Mouse (Mus musculus): ENCODE measurements around the gene Thnsl1. TPM values are rescaled to one million over a fixed set of nuclear protein-coding genes. Genes with fewer than 3 reads are reported as not detected.

Thnsl1 gene
- polyA plus RNA-seq, 1 experiment from 2014 or later = 20.7 TPM

GRCm38 (mm10) chr2:21244986-21245385 lies 39.5 kb downstream of the Thnsl1 start:
- 77% methylated on average over 4 of the region's 4 CpGs for WGBS
- Histone ChIP-seq H3K27me3 (no peaks in the 10 kb centered on the region), H3K9ac (no peak overlapping the region), H3K27ac (replicated peaks) (no peak overlapping the region), H3K4me1 (replicated peaks) (no peaks in the 10 kb centered on the region), H3K9me3 (no peaks in the 10 kb centered on the region), H3K4me3 (no peak overlapping the region), H3K36me3 (no peaks in the 10 kb centered on the region), H3K4me2 (no peak overlapping the region)
- ATAC-seq (ENCODE audit: low FRiP score, low read depth) = no peak

DNA sequence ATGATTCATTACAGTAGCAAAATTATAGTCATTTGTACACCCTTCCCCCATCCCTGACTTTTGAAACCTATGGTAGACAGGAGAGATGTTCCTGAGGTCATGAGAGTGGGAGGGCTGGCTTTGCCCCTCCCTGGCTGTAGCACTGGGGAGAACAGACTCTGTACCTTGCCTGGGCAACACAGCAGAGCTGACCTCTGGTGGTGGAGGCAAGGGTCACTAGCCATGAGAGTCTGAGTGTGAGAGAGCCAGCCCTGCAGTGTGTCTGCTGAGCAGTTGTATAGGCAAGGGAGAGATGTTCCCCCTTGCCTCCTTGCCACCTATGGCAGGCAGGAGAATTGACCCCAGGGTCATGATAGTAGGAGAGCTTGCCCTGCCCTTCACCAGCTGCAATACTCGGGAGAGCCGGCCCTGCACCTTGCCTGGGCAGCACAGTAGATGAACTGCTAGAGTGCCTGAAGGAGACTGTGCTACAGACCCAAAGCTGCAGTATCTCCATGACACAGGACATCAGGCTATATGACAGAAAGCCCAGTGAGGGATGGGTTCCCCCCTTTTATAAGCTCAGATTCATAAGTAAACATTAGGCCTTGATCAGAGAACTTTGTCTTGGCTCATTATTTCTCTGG lies 40.1 kb downstream of the Thnsl1 start:
- Histone ChIP-seq H3K9ac (no peak overlapping the region), H3K27me3 (no peaks in the 10 kb centered on the region), H3K4me3 (no peak overlapping the region), H3K36me3 (no peaks in the 10 kb centered on the region), H3K27ac (replicated peaks) (no peak overlapping the region), H3K4me2 (no peak overlapping the region), H3K4me1 (replicated peaks) (no peaks in the 10 kb centered on the region), H3K9me3 (no peaks in the 10 kb centered on the region)
- no peak for ATAC-seq (ENCODE audit: low FRiP score, low read depth)
- 87% methylated on average over 2 of the region's 2 CpGs for WGBS

- ATAC-seq (ENCODE audit: low FRiP score, low read depth) = no peak
- Histone ChIP-seq H3K4me2 (no peak overlapping the region), H3K9me3 (no peaks in the 10 kb centered on the region), H3K4me1 (replicated peaks) (no peaks in the 10 kb centered on the region), H3K9ac (no peak overlapping the region), H3K36me3 (no peaks in the 10 kb centered on the region), H3K4me3 (no peak overlapping the region), H3K27me3 (no peaks in the 10 kb centered on the region), H3K27ac (replicated peaks) (no peak overlapping the region)
- 78% methylated on average over 3 of the region's 3 CpGs for WGBS
Measured at GRCm38 (mm10) chr2:21253644-21254043, 48.1 kb downstream of the Thnsl1 start.

DNA sequence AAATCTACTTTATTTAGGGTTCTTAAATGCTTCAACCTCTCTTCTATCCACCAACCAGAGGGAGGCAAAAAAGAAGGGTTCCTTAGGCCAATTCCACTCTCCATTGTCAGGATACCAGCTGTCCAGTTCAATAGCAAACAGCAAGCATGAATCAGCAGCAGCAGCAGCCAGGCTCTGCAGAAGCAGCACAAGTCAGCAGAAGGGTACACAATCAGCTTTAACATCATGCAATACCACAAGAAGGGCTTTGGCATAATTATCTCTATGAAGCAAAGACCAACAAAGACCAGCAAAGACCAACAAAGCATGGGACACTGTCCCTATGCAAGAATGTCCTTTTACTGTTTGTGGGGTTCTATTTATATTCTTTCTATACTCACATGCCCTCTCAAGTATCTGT lies 48.8 kb downstream of the Thnsl1 start:
- Histone ChIP-seq H3K4me1 (replicated peaks) (no peaks in the 10 kb centered on the region), H3K27ac (replicated peaks) (no peak overlapping the region), H3K9me3 (no peaks in the 10 kb centered on the region), H3K4me2 (no peak overlapping the region), H3K4me3 (no peak overlapping the region), H3K27me3 (no peaks in the 10 kb centered on the region), H3K9ac (no peak overlapping the region), H3K36me3 (no peaks in the 10 kb centered on the region)
- no peak for ATAC-seq (ENCODE audit: low FRiP score, low read depth)

GRCm38 (mm10) chr2:21258281-21258680 lies 52.8 kb downstream of the Thnsl1 start:
- H3K27me3 ChIP-seq = no peaks in the 10 kb centered on the region
- no peak overlapping the region for H3K27ac ChIP-seq (replicated peaks)
- 90% methylated on average over 4 of the region's 4 CpGs for WGBS
- H3K4me2 ChIP-seq = no peak overlapping the region
- H3K4me1 ChIP-seq (replicated peaks) = no peaks in the 10 kb centered on the region
- H3K36me3 ChIP-seq = no peaks in the 10 kb centered on the region
- ATAC-seq (ENCODE audit: low FRiP score, low read depth) = no peak
- H3K9me3 ChIP-seq = no peaks in the 10 kb centered on the region
- no peak overlapping the region for H3K9ac ChIP-seq
- H3K4me3 ChIP-seq = no peak overlapping the region

GRCm38 (mm10) chr2:21259081-21259480 lies 53.6 kb downstream of the Thnsl1 start:
- H3K4me3 ChIP-seq = no peak overlapping the region
- H3K27me3 ChIP-seq = no peaks in the 10 kb centered on the region
- no peak overlapping the region for H3K4me2 ChIP-seq
- no peak overlapping the region for H3K9ac ChIP-seq
- WGBS = 62% methylated on average over 5 of the region's 5 CpGs
- no peaks in the 10 kb centered on the region for H3K36me3 ChIP-seq
- H3K9me3 ChIP-seq = no peaks in the 10 kb centered on the region
- ATAC-seq (ENCODE audit: low FRiP score, low read depth) = no peak
- H3K27ac ChIP-seq (replicated peaks) = no peak overlapping the region
- H3K4me1 ChIP-seq (replicated peaks) = no peaks in the 10 kb centered on the region

- no peak for ATAC-seq (ENCODE audit: low FRiP score, low read depth)
- no peaks in the 10 kb centered on the region for H3K36me3 ChIP-seq
- no peak overlapping the region for H3K4me2 ChIP-seq
- no peak overlapping the region for H3K9ac ChIP-seq
- WGBS = 51% methylated on average over 4 of the region's 4 CpGs
- H3K27ac ChIP-seq (replicated peaks) = no peak overlapping the region
- no peak overlapping the region for H3K4me3 ChIP-seq
- H3K4me1 ChIP-seq (replicated peaks) = no peaks in the 10 kb centered on the region
- no peaks in the 10 kb centered on the region for H3K27me3 ChIP-seq
- H3K9me3 ChIP-seq = no peaks in the 10 kb centered on the region
Measured at GRCm38 (mm10) chr2:21260060-21260459, 54.5 kb downstream of the Thnsl1 start.

DNA sequence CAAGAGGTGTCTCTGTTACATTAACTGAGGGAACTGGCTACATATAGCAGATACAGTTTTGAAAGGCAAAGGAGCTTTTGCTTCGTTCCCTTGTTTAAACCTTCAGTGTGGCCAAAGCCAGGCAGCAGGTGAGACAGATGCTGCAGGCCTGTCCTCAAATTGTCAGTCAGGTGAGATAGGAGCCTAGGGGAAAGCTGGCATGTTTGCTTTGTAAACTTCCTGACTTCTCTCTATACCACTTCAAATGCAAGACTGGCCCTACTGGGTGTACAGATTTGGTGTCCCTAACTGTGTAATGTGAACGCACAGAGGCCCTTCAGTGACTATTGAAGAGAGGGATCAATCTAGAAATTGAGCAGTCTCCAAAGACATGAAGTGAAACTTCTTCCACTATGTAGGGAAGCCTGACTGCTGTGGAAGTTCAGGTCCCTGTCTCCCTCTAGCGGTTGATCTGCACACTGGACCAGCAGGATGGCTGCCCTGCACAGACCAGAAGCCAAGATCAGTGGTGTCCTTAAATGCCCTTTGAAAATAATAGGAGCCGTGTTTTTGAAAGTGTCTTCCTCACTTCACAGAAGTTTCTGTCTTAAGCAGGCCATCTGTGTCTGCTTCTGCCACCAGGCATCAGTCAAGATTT lies 56.0 kb downstream of the Thnsl1 start:
- no peak overlapping the region for H3K27ac ChIP-seq (replicated peaks)
- 25% methylated on average over 4 of the region's 4 CpGs for WGBS
- no peak overlapping the region for H3K4me3 ChIP-seq
- no peak overlapping the region for H3K9ac ChIP-seq
- H3K4me1 ChIP-seq (replicated peaks) = no peaks in the 10 kb centered on the region
- no peak overlapping the region for H3K4me2 ChIP-seq
- ATAC-seq (ENCODE audit: low FRiP score, low read depth) = peak; percentile 89
- H3K9me3 ChIP-seq = no peaks in the 10 kb centered on the region
- no peaks in the 10 kb centered on the region for H3K36me3 ChIP-seq
- no peaks in the 10 kb centered on the region for H3K27me3 ChIP-seq

GRCm38 (mm10) chr2:21264031-21264430 lies 58.5 kb downstream of the Thnsl1 start:
- H3K4me3 ChIP-seq = no peak overlapping the region
- H3K4me1 ChIP-seq (replicated peaks) = peaks cover 5% of the 10 kb centered on the region
- no peak overlapping the region for H3K4me2 ChIP-seq
- WGBS = 56% methylated on average over 4 of the region's 4 CpGs
- no peaks in the 10 kb centered on the region for H3K36me3 ChIP-seq
- H3K27ac ChIP-seq (replicated peaks) = no peak overlapping the region
- ATAC-seq (ENCODE audit: low FRiP score, low read depth) = no peak
- no peak overlapping the region for H3K9ac ChIP-seq
- H3K27me3 ChIP-seq = no peaks in the 10 kb centered on the region
- no peaks in the 10 kb centered on the region for H3K9me3 ChIP-seq

Other genes starting within 250 kb of the Thnsl1 start
- gene Arhgap21, start 236.8 kb upstream of the Thnsl1 start, polyA plus RNA-seq (2015; fragmentation: Nextera tagmentation; extraction: Ambion mirVana) = 36.8 and 36.9 TPM in 2 replicates
- 5.3 and 5.4 TPM in 2 replicates for gene Enkur, start 359 bp upstream of the Thnsl1 start, polyA plus RNA-seq (2015; fragmentation: Nextera tagmentation; extraction: Ambion mirVana)
- gene Gpr158, start 161.8 kb downstream of the Thnsl1 start, polyA plus RNA-seq (2015; fragmentation: Nextera tagmentation; extraction: Ambion mirVana) = 3.8 and 4.1 TPM in 2 replicates